Mouse (Mus musculus) stomach, postnatal 0 days (tissue): ENCODE results near the gene Hoxa1. TPM values are rescaled to one million over a fixed set of nuclear protein-coding genes. Genes with fewer than 3 reads are reported as not detected.

Experiments
- ATAC-seq: fragments of 200-750 bp; cut with Nextera tagmentation; 2 replicates; pipeline ENCODE4 v1.8.0; 2017; ENCODE audit not compliant: low FRiP score, low TSS enrichment
- DNase-seq: peaks from one replicate; pipeline ENCODE4 v3.0.0-alpha.2; 2016; ENCODE audit warnings: low spot score
- H3K27ac ChIP-seq: fragments of 300-500 bp; sonication (generic); replicated peaks from 2 replicates; pipeline ENCODE4 v1.5.1; 2014; ENCODE audit warnings: mild to moderate bottlenecking, control low read depth
- H3K27me3 ChIP-seq: fragments of 300-500 bp; sonication (generic); 2 replicates; pipeline ENCODE4 v1.6.1; 2014; ENCODE audit warnings: low read length; ENCODE audit not compliant: control insufficient read depth, insufficient read depth
- H3K36me3 ChIP-seq: fragments of 300-500 bp; sonication (generic); 2 replicates; pipeline ENCODE4 v1.6.1; 2014; ENCODE audit warnings: low read length, mixed read lengths; ENCODE audit not compliant: control insufficient read depth, insufficient read depth
- H3K4me1 ChIP-seq: fragments of 300-500 bp; sonication (generic); replicated peaks from 2 replicates; pipeline ENCODE4 v1.6.1; 2014; ENCODE audit warnings: antibody characterized with exemption; ENCODE audit not compliant: control insufficient read depth, insufficient read depth
- H3K4me2 ChIP-seq: fragments of 300-500 bp; sonication (generic); replicated peaks from 2 replicates; pipeline ENCODE4 v1.6.1; 2014; ENCODE audit warnings: low read depth, mild to moderate bottlenecking, control low read depth, moderate library complexity
- H3K4me3 ChIP-seq: fragments of 300-500 bp; sonication (generic); 2 replicates; pipeline ENCODE4 v1.5.1; 2014; ENCODE audit warnings: low read depth, low read length, control low read depth
- H3K9ac ChIP-seq: fragments of 300-500 bp; sonication (generic); 2 replicates; pipeline ENCODE4 v1.6.1; 2014; ENCODE audit warnings: mild to moderate bottlenecking, low read length, control low read depth, mixed read lengths
- H3K9me3 ChIP-seq: fragments of 300-500 bp; sonication (generic); 2 replicates; pipeline ENCODE4 v1.6.1; 2016; ENCODE audit warnings: low read length; ENCODE audit not compliant: control insufficient read depth
- CTCF ChIP-seq: IDR thresholded peaks from 2 replicates; pipeline ENCODE4 v1.5.1; 2016; ENCODE audit warnings: antibody characterized with exemption, low read depth, mild to moderate bottlenecking, moderate library complexity
- EP300 ChIP-seq: optimal IDR thresholded peaks from 2 replicates; pipeline ENCODE3; 2016; ENCODE audit warnings: antibody characterized with exemption
- WGBS: fragments of 180-500 bp; shearing (Covaris S2); extraction: QIAGEN DNeasy Blood & Tissue Kit; methylation state at CpG from one replicate; pipeline ENCODE4 v1.1.7; 2014; 5-methylcytosine and 5-hydroxymethylcytosine counted together
- polyA plus RNA-seq: library from polyadenylated mRNA; unstranded; fragments of >200 nt; fragmentation: Nextera tagmentation; extraction: Ambion mirVana; gene quantifications from 2 replicates; pipeline ENCODE4 v1.2.1, GENCODE M21; 2015

The Hoxa1 gene
- polyA plus RNA-seq, 1 experiment from 2014 or later, result 0.35 TPM

GRCm38 (mm10) chr6:52151571-52151970 is 6.5 kb downstream of the Hoxa1 start:
- DNase-seq, result no peak
- no peak overlapping the region for H3K4me3 ChIP-seq
- 58% methylated on average over 4 of the region's 4 CpGs for WGBS
- no peaks in the 10 kb centered on the region for H3K36me3 ChIP-seq
- 0 out of 2 replicates have a peak, but pooled peaks cover 2% of the 10 kb centered on the region for H3K27me3 ChIP-seq
- ATAC-seq, result no peak
- no peak overlapping the region for H3K27ac ChIP-seq
- no peak overlapping the region for H3K4me2 ChIP-seq
- TF ChIP-seq EP300 (no peak), CTCF (no peak)
- no peaks in the 10 kb centered on the region for H3K9me3 ChIP-seq
- H3K4me1 ChIP-seq, result no peaks in the 10 kb centered on the region
- H3K9ac ChIP-seq, result no peak overlapping the region

- Histone ChIP-seq H3K27ac (no peak overlapping the region), H3K4me2 (0 out of 2 replicates have a peak overlapping the region, but pooled peaks have one; percentile 20), H3K9me3 (no peaks in the 10 kb centered on the region), H3K4me1 (no peaks in the 10 kb centered on the region), H3K27me3 (0 out of 2 replicates have a peak, but pooled peaks cover 2% of the 10 kb centered on the region), H3K36me3 (no peaks in the 10 kb centered on the region), H3K4me3 (no peak overlapping the region), H3K9ac (no peak overlapping the region)
- ATAC-seq (no peak), DNase-seq (no peak)
- no peak for TF ChIP-seq EP300
- TF ChIP-seq CTCF, result no peak
- 21% methylated on average over 16 of the region's 16 CpGs for WGBS
Measured at GRCm38 (mm10) chr6:52150401-52150966, 7.6 kb downstream of the Hoxa1 start.

- no peak for ATAC-seq
- no peaks in the 10 kb centered on the region for H3K36me3 ChIP-seq
- no peak overlapping the region for H3K4me3 ChIP-seq
- no peak for TF ChIP-seq CTCF
- TF ChIP-seq EP300, result no peak
- H3K27ac ChIP-seq, result no peak overlapping the region
- DNase-seq, result no peak
- WGBS, result 68% methylated on average over 5 of the region's 5 CpGs
- no peak overlapping the region for H3K9ac ChIP-seq
- H3K4me1 ChIP-seq, result no peaks in the 10 kb centered on the region
- no peak overlapping the region for H3K4me2 ChIP-seq
- H3K27me3 ChIP-seq, result no peaks in the 10 kb centered on the region
- no peaks in the 10 kb centered on the region for H3K9me3 ChIP-seq
Measured at GRCm38 (mm10) chr6:52139115-52139514, 19.0 kb downstream of the Hoxa1 start.

- H3K36me3 ChIP-seq, result no peaks in the 10 kb centered on the region
- H3K4me2 ChIP-seq, result no peak overlapping the region
- TF ChIP-seq EP300 (no peak), CTCF (no peak)
- DNase-seq, result no peak
- no peak overlapping the region for H3K9ac ChIP-seq
- no peaks in the 10 kb centered on the region for H3K9me3 ChIP-seq
- H3K4me3 ChIP-seq, result no peak overlapping the region
- H3K27me3 ChIP-seq, result no peaks in the 10 kb centered on the region
- no peak overlapping the region for H3K27ac ChIP-seq
- no peak for ATAC-seq
- no peaks in the 10 kb centered on the region for H3K4me1 ChIP-seq
- 43% methylated on average over 10 of the region's 10 CpGs for WGBS
Measured at GRCm38 (mm10) chr6:52138576-52138975, 19.5 kb downstream of the Hoxa1 start.

- Histone ChIP-seq H3K4me2 (no peak overlapping the region), H3K27ac (no peak overlapping the region), H3K9me3 (no peaks in the 10 kb centered on the region), H3K9ac (no peak overlapping the region), H3K4me3 (no peak overlapping the region), H3K4me1 (no peaks in the 10 kb centered on the region), H3K27me3 (no peaks in the 10 kb centered on the region), H3K36me3 (no peaks in the 10 kb centered on the region)
- WGBS, result 69% methylated on average over 9 of the region's 9 CpGs
- DNase-seq (no peak), ATAC-seq (no peak)
- no peak for TF ChIP-seq CTCF
- no peak for TF ChIP-seq EP300
Measured at GRCm38 (mm10) chr6:52137841-52138535, 20.1 kb downstream of the Hoxa1 start.

GRCm38 (mm10) chr6:52123673-52124072 is 34.4 kb downstream of the Hoxa1 start:
- Histone ChIP-seq H3K27ac (no peak overlapping the region), H3K27me3 (no peaks in the 10 kb centered on the region), H3K4me3 (no peak overlapping the region), H3K4me1 (no peaks in the 10 kb centered on the region), H3K9me3 (0 out of 2 replicates have a peak, but pooled peaks cover 4% of the 10 kb centered on the region), H3K4me2 (no peak overlapping the region), H3K36me3 (no peaks in the 10 kb centered on the region), H3K9ac (no peak overlapping the region)
- WGBS, result 73% methylated on average over 4 of the region's 4 CpGs
- ATAC-seq (no peak), DNase-seq (no peak)
- TF ChIP-seq CTCF (no peak), EP300 (no peak)
